Mouse (Mus musculus) CH12F3 (cell line): ENCODE results near the gene 1700021F07Rik.

Experiments
- in situ Hi-C: fragments of 300-500 bp; cut with MboI; formaldehyde crosslinking; loops from 2 replicates; pipeline ENCODE4 v1.14.3; 2020; ENCODE audit warnings: low sequenced_read_pairs

1700021F07Rik gene

DNA sequence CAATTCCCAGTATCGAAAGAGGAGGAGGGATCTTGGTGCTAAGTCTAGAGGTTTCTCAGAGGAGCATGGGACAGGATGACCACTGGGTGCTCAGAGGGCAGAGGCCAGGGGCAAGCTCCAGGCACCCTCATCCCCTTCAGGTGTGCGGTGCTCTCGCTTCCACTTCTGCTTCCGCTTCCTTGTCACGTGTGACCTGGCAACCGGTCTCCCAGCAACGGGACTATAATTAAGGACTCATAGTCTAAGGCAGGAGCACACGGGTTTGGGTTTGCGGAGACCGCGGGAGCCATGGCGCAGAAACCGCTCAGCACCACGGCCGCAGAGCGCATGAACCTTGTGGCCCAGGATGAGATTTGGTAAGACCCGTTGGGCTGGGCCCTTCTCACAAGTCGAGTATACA is at the start of gene 1700021F07Rik:
1700021F07Rik (plus strand) TSS at position 211 of the 400 bp plus-strand sequence.
- in situ Hi-C loops = no loop called here

DNA sequence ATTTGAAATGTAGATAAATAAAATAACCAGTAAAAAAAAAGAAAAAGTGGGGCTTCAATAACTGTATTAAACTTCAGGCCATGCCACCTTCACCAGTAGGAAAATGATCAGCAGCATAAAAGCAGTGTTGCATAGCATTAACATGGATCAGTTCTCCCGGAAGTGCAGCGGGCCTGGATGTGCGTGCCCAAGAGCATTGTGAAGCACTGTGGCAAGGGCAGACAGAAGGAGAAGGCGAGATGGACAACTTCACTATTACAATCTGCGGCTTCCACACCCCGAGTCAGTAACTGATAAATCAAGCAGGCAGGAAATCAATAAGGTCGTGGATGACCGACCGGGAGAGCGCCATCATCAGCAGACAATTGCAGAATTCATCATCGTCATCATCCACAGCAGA is 49.2 kb upstream of the 1700021F07Rik start:
- in situ Hi-C loops = no loop called here

- in situ Hi-C loops = no loop called here
These were observed 43.3 kb upstream of the 1700021F07Rik start for GRCm38 (mm10) chr2:173479050-173479449.

DNA sequence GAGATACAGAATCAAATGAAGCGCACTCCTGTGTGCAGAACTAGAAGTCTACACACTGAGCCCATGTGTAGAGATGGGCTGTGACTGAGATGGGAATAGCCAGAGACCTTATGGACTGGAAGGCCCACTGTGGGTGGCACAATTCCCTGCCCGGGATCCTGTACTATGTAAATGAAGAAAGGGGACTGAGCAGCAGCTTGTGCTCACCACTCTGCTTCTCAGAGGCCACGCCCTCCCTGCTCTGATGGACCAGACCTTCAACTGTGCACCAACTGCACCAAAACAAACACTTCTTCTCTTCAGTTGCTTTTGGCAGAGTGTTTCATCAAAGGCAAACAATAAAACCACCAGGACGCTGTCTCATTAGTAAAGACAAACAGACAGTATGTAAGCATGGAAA is 37.9 kb upstream of the 1700021F07Rik start:
- in situ Hi-C loops = no loop called here

GRCm38 (mm10) chr2:173499612-173500011 is 22.8 kb upstream of the 1700021F07Rik start:
- in situ Hi-C loops = no loop called here

DNA sequence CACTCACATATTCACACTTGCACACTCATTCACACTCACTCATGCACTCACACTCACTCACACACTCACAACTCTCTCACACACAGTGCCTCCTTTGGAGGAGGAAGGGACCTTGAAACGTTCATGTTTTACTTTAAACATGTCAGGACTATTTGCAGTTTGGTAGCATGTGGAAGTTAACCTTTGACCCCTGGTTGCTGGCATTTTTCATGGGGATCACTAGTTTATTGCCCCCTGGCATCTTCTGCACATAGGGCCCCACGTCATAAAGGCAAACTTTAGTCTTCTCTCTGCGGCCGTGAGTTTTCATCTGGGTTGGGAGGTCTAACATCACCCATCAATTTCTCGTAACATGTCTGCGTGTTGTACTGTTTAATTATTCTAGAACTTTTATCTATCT is 8.4 kb upstream of the 1700021F07Rik start:
- in situ Hi-C loops = no loop called here

DNA sequence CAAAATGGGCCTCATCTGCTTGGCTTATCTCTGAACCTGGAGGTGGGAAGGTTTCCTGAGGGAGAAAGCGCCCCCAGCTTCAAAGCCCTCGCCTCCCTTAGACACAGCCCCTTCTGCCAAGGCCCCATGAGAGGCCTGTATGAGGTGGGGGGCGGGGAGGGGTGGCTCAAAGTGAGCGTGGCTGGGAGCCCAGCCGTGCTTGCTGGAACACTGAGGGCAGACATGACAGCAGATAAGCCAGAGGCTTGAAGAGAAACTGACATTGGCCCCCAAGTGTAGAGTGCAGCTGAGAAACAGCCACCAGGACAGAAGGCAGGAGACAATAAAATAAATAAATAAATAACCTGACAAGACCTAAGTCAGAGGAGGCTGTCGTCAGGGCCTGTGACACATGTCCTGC is 7.2 kb upstream of the 1700021F07Rik start:
- in situ Hi-C loops = no loop called here

GRCm38 (mm10) chr2:173516150-173516855 is 6.1 kb upstream of the 1700021F07Rik start:
- in situ Hi-C loops = no loop called here

GRCm38 (mm10) chr2:173528493-173528892 is 6.1 kb downstream of the 1700021F07Rik start:
- in situ Hi-C loops = no loop called here

DNA sequence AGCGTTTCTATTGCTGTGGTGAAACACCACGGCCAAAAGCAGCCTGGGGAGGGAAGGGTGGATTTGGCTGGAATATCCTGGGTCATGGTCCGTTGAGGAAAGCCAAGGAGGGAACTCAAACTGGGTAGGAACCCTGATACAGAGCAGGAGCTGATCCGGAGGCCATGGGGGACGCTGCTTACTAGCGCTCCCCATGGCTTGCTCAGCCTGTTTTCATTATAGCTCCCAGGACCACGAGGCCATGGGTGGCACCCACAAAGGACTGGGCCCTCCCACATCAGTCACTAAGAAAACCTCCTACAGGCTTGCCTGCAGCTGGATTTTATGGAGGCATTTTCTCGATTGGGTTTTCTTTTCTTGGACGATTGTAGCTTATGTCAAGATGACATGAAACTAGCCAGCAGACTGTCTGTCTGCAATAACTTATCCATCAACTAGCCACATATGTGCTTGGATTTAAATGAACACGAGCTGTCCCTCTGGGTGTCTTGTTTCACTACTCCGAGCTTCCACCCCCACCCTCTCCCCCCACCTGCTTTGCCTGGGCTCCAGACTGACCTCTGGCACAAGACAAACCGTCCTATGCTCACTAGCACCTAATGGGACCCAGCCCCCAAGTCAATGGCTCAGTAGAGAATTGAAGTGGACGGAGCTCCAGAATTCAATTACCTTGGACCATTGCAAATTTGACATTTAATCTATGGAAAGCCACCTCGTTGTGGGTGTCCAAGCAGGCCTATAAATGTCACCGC is 10.5 kb downstream of the 1700021F07Rik start:
- in situ Hi-C loops = no loop called here

GRCm38 (mm10) chr2:173534581-173534980 is 12.2 kb downstream of the 1700021F07Rik start:
- in situ Hi-C loops = no loop called here

DNA sequence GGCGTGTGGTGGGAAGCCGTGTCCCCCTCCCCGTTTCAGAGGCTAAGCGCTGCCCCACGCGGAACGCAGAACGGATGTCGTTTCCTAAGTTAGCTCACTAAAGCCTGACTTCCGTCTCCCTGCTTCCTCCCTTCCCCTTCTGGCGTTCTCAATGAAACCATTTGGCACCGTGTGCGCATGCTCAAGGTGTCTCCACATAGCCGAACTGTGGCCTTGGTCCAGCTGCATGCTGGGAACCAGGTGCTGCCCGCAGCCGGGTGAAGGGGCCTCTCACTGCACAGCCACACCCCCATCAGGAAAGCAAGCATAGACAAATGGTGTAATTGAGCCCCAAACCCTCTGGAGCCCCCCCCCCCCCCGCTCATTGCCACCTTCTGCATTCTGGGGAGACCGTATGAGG is 13.0 kb downstream of the 1700021F07Rik start:
- in situ Hi-C loops = no loop called here

DNA sequence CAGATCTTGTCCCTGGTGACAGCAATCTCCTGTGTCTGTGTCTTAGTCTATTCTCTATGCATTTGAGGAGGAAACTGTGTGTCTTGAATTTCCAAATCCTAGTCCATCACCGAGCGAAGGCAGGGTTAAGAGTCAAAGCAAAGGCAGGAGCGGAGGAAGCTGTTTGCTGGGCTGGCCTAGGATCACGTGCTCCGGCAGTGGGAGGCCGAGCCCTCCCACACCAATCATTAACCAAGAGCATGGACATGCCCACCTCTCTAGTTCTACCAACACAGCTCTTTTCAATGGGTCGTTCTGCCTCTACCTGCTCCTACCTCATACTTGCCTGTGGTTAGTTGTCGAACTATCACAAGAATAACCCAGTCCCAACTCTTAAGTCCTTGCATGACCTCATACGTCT is 13.5 kb downstream of the 1700021F07Rik start:
- in situ Hi-C loops = no loop called here

- in situ Hi-C loops = no loop called here
These were observed 17.4 kb downstream of the 1700021F07Rik start for GRCm38 (mm10) chr2:173539781-173540180.

DNA sequence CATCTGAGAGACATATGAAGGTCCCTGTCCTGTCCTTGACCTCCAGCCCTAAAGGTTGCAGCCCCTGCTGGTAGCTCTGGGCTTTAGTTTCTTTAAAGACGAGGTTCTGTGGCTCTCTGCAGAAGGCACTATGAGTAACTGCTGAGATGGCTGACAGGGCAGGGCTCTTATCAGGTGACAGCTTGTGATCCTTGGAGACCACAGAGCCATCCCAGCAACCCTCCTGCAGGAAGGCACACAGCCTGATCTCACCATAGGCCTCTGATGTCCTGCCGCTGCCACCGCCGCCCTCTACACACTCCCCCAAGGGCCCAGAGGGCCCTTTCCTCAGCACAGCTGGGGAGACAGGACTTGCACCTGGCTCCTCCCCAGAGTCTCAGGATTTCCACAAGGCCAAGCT is 19.4 kb downstream of the 1700021F07Rik start:
- in situ Hi-C loops = no loop called here

- in situ Hi-C loops = no loop called here
These were observed 20.3 kb downstream of the 1700021F07Rik start for GRCm38 (mm10) chr2:173542716-173543115.

DNA sequence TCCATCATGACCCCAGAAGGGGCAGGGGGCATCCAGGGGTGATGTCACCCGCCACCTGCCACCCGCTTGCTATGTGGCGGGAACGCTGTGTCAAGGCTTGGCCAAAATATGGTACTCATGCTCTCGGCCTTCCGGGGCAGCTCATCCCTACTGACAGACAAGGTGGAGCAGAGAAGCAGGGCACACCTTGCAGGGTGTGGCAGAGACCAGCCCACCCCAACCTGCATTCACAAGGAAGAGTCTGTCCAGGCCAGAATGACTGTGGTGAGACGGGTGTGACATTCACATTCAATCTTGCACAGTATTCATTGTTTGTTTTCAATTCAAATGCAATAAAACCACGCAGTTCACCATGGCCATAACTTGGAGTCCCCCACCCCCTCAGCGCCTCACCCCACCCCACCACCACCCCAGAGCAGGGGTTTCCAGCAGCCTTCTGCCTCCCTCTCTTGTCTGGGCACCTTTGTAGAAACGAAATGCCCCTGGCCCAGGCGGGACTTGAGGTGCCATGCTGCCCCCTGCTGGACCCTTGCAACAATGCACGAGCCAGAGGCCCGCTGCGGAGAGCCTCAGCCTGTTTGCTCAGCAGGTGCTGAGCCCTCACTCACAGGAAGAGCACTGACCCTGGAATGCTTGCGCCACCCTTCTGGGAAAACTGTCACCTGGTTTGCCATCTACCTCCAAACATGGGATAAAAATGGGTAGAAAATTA is 23.8 kb downstream of the 1700021F07Rik start:
- in situ Hi-C loops = no loop called here

- in situ Hi-C loops = no loop called here
These were observed 26.9 kb downstream of the 1700021F07Rik start for GRCm38 (mm10) chr2:173549236-173549635.

DNA sequence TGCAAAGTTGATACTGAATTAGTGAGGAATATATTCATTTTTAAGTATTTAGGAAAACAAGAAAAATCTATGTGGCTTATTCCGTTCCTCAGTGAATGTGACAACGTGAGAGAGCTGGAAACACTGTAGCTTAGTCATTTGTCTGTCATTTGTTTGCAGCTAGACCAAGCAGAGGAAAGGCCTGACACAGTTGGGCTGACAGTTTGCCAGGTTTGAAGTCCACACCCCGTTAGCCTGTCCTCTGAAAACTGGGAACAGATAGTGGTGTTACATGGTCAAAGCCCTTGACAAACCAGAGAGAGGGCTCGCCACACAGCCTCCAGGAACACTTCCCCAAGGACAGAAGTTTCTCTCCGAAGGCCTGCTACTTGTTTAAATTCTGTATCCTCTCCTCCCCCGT is 28.3 kb downstream of the 1700021F07Rik start:
- in situ Hi-C loops = loop anchor here (25.0 kb wide), 1 partner anchor 563 kb away; the partner anchor contains the start of gene Spo11

DNA sequence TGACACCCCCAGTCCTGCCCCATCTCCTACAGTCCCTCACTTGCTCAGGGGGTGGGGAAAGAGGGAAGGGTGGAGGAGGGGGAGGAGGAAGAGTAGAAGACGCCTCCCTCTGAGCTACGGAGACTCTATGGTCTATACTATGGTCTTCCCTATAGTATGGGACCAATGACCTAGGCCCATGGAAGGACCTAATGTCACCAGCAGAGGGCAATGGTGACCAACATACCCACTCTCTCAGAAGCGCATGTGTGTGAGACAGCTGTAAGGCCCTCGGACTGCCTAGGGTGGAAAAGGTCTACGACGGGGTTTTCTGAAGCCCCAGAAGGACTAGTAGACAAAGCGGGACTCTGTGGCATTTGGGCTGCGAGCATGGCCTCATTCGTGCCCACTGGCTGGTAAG is 31.5 kb downstream of the 1700021F07Rik start:
- in situ Hi-C loops = loop anchor here (25.0 kb wide), 1 partner anchor 567 kb away; the partner anchor contains the start of gene Spo11

DNA sequence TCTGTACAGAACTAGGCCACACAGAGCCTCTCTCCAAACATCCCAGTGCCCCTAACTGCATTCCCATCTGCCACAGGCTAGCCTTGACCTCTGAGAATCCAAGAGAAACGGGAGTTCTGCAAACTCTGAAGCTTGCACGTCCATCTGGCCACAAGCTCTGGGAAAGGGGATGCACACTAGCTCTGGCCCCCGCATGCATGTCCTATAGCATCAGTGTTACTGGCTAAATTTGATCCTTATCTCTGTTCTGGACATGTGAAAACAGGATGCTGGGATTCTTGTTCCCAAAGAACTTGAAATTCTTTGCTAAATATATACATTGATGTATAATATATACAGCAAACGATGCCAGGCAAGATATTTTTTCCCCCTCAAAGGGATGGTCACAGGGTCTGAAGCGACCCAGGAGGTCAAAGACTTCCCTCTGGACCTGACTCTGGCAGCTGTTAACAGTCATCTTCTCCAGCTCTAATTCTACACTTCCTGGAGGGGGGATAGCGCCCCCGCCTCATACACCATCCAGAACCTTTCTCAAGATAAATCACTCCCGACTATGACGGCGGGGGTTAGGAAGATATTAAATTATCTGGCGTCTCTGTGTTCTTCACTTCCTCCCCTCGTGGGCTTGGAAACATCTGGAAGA is 36.5 kb downstream of the 1700021F07Rik start:
- in situ Hi-C loops = loop anchor here (25.0 kb wide), 1 partner anchor 572 kb away; the partner anchor contains the start of gene Spo11
